Mouse (Mus musculus) MEL (cell line): ENCODE results near the gene Nsd1. TPM values are rescaled to one million over a fixed set of nuclear protein-coding genes. Genes with fewer than 3 reads are reported as not detected.
A peak's percentile ranks its signal among the peaks of the same experiment; 100 is the strongest.

Experiments
- DNase-seq: peaks from one replicate; pipeline ENCODE4 v3.0.0; 2011; ENCODE audit warnings: low read depth, low spot score
- H3K27ac ChIP-seq: 2 replicates; pipeline ENCODE4 v1.5.1; 2012; ENCODE audit warnings: low read depth, mild to moderate bottlenecking, control low read depth, low read length, moderate library complexity; ENCODE audit not compliant: control insufficient read depth
- H3K27me3 ChIP-seq, 2 experiments: fragments of 150-350 bp in 1 of 2; sonication (generic) in 1 of 2; 2 replicates each; pipeline ENCODE4 v1.6.1; 2012; ENCODE audit warnings: low read length in 2 of 2, mild to moderate bottlenecking in 2 of 2, improper control_type of control experiment in 1 of 2, moderate library complexity in 1 of 2; ENCODE audit not compliant: insufficient read depth in 2 of 2, control insufficient read depth in 1 of 2
- H3K36me3 ChIP-seq, 2 experiments: 2 replicates each; pipeline ENCODE4 v1.6.1; 2012 to 2014; ENCODE audit warnings: low read length in 2 of 2, improper control_type of control experiment in 1 of 2, inconsistent platforms in 1 of 2, mild to moderate bottlenecking in 1 of 2; ENCODE audit not compliant: insufficient read depth in 2 of 2, control insufficient read depth in 1 of 2
- H3K4me1 ChIP-seq, 2 experiments: fragments of 150-350 bp in 1 of 2; sonication (generic) in 1 of 2; 2 replicates each; pipeline ENCODE4 v1.6.1; 2012; ENCODE audit warnings: low read length in 2 of 2, improper control_type of control experiment in 1 of 2, mild to moderate bottlenecking in 1 of 2; ENCODE audit not compliant: insufficient read depth in 2 of 2, control insufficient read depth in 1 of 2
- H3K4me3 ChIP-seq, 2 experiments: fragments of 150-350 bp in 1 of 2; sonication (generic) in 1 of 2; 2 replicates each; pipeline ENCODE4 v1.5.1; 2012; ENCODE audit warnings: low read depth in 2 of 2, low read length in 2 of 2, mild to moderate bottlenecking in 2 of 2, moderate library complexity in 2 of 2, control low read depth in 1 of 2, improper control_type of control experiment in 1 of 2; ENCODE audit not compliant: control insufficient read depth in 1 of 2, insufficient read depth in 1 of 2
- H3K79me2 ChIP-seq: 2 replicates; pipeline ENCODE4 v1.6.1; 2012; ENCODE audit warnings: mild to moderate bottlenecking, low read length, moderate library complexity; ENCODE audit not compliant: control insufficient read depth, poor library complexity, insufficient read depth
- H3K9ac ChIP-seq: 2 replicates; pipeline ENCODE4 v1.6.1; 2012; ENCODE audit warnings: low read depth, mild to moderate bottlenecking, control low read depth, low read length, moderate library complexity; ENCODE audit not compliant: control insufficient read depth, poor library complexity, severe bottlenecking
- H3K9me3 ChIP-seq: fragments of 150-350 bp; sonication (generic); replicated peaks from 2 replicates; pipeline ENCODE4 v1.6.1; 2012; ENCODE audit warnings: mild to moderate bottlenecking, low read length, improper control_type of control experiment, moderate library complexity; ENCODE audit not compliant: insufficient read depth
- BHLHE40 ChIP-seq: IDR thresholded peaks from 2 replicates; pipeline ENCODE4 v1.6.1; 2012; ENCODE audit warnings: low read depth, mild to moderate bottlenecking, inconsistent platforms, low read length, improper control_type of control experiment, borderline replicate concordance
- CHD1 ChIP-seq: IDR thresholded peaks from 2 replicates; pipeline ENCODE4 v1.6.1; 2012; ENCODE audit warnings: low read depth, mild to moderate bottlenecking, inconsistent platforms, low read length, improper control_type of control experiment
- CTCF ChIP-seq, 3 experiments: IDR thresholded peaks in 2 of 3; conservative IDR thresholded peaks in 1 of 3; 2 replicates each; pipeline ENCODE4 v1.5.1; 2011 to 2012; ENCODE audit warnings: low read length in 3 of 3, low read depth in 2 of 3, mild to moderate bottlenecking in 2 of 3, improper control_type of control experiment in 1 of 3, inconsistent platforms in 1 of 3, mixed read lengths in 1 of 3, moderate library complexity in 1 of 3; ENCODE audit not compliant: control insufficient read depth in 1 of 3, insufficient read depth in 1 of 3, poor library complexity in 1 of 3, severe bottlenecking in 1 of 3
- ETS1 ChIP-seq: IDR thresholded peaks from 2 replicates; pipeline ENCODE4 v1.6.1; 2012; ENCODE audit warnings: low read depth, mild to moderate bottlenecking, inconsistent platforms, low read length, improper control_type of control experiment, moderate library complexity
- HCFC1 ChIP-seq: IDR thresholded peaks from 2 replicates; pipeline ENCODE4 v1.6.1; 2012; ENCODE audit warnings: low read depth, mild to moderate bottlenecking, inconsistent platforms, low read length, improper control_type of control experiment, moderate library complexity
- JUND ChIP-seq: IDR thresholded peaks from 2 replicates; pipeline ENCODE4 v1.6.1; 2011; ENCODE audit warnings: low read depth, mild to moderate bottlenecking, improper control_type of control experiment, low read length
- KAT2A ChIP-seq: conservative IDR thresholded peaks from 2 replicates; pipeline ENCODE4 v1.6.1; 2012; ENCODE audit warnings: low read depth, low read length, improper control_type of control experiment, inconsistent platforms
- MAFK ChIP-seq: IDR thresholded peaks from 2 replicates; pipeline ENCODE4 v1.6.1; 2011; ENCODE audit warnings: low read depth, mild to moderate bottlenecking, low read length, improper control_type of control experiment, borderline replicate concordance
- MAZ ChIP-seq: IDR thresholded peaks from 2 replicates; pipeline ENCODE4 v1.6.1; 2012; ENCODE audit warnings: low read depth, mild to moderate bottlenecking, inconsistent platforms, low read length, improper control_type of control experiment
- MEF2A ChIP-seq: IDR thresholded peaks from 2 replicates; pipeline ENCODE4 v1.6.1; 2014; ENCODE audit warnings: low read depth, mild to moderate bottlenecking, inconsistent platforms, low read length, improper control_type of control experiment; ENCODE audit not compliant: poor library complexity, insufficient replicate concordance, severe bottlenecking; ENCODE audit errors: extremely low read depth
- MXI1 ChIP-seq: IDR thresholded peaks from 2 replicates; pipeline ENCODE4 v1.6.1; 2011; ENCODE audit warnings: mild to moderate bottlenecking, low read depth, low read length, improper control_type of control experiment
- MYB ChIP-seq: IDR thresholded peaks from 2 replicates; pipeline ENCODE4 v1.6.1; 2011; ENCODE audit warnings: mild to moderate bottlenecking, low read depth, low read length, improper control_type of control experiment
- MYC ChIP-seq: IDR thresholded peaks from 2 replicates; pipeline ENCODE4 v1.6.1; 2011; ENCODE audit warnings: low read depth, mild to moderate bottlenecking, low read length, improper control_type of control experiment, moderate library complexity
- POLR2A ChIP-seq, 2 experiments: IDR thresholded peaks; 2 replicates each; pipeline ENCODE4 v1.6.1; 2011 to 2012; ENCODE audit warnings: low read length in 2 of 2, mild to moderate bottlenecking in 2 of 2, control low read depth in 1 of 2, improper control_type of control experiment in 1 of 2, low read depth in 1 of 2, moderate library complexity in 1 of 2; ENCODE audit not compliant: control insufficient read depth in 1 of 2, insufficient read depth in 1 of 2, poor library complexity in 1 of 2
- SIN3A ChIP-seq: IDR thresholded peaks from 2 replicates; pipeline ENCODE4 v1.6.1; 2012; ENCODE audit warnings: low read length, improper control_type of control experiment, inconsistent platforms
- SMC3 ChIP-seq: IDR thresholded peaks from 2 replicates; pipeline ENCODE4 v1.6.1; 2011; ENCODE audit warnings: low read depth, low read length, improper control_type of control experiment
- TAL1 ChIP-seq: IDR thresholded peaks from 2 replicates; pipeline ENCODE4 v1.6.1; 2012; ENCODE audit warnings: mild to moderate bottlenecking, inconsistent platforms, low read length, moderate library complexity, mixed read lengths
- TBP ChIP-seq: IDR thresholded peaks from 2 replicates; pipeline ENCODE4 v1.8.0; 2011; ENCODE audit warnings: low read depth, low read length, improper control_type of control experiment
- USF1 ChIP-seq: IDR thresholded peaks from 2 replicates; pipeline ENCODE4 v1.6.1; 2014; ENCODE audit warnings: low read depth, mild to moderate bottlenecking, inconsistent platforms, low read length, improper control_type of control experiment, moderate library complexity
- ZC3H11A ChIP-seq: IDR thresholded peaks from 2 replicates; pipeline ENCODE4 v1.6.1; 2012; ENCODE audit warnings: low read depth, mild to moderate bottlenecking, inconsistent platforms, low read length, improper control_type of control experiment
- ZMIZ1 ChIP-seq: IDR thresholded peaks from 2 replicates; pipeline ENCODE4 v1.6.1; 2012; ENCODE audit warnings: low read depth, mild to moderate bottlenecking, inconsistent platforms, low read length, improper control_type of control experiment, moderate library complexity
- polyA plus RNA-seq, 2 experiments: library from polyadenylated mRNA; stranded (reverse) in 1 of 2; unstranded in 1 of 2; fragments of >175 nt in 1 of 2; fragments of >200 nt in 1 of 2; gene quantifications; 2 replicates each; pipeline versions ENCODE4 v1.2.1 to v1.2.4; 2012; ENCODE audit warnings: low replicate concordance in 2 of 2, low read depth in 1 of 2; ENCODE audit not compliant: insufficient read length in 2 of 2, insufficient read depth in 1 of 2, missing spikeins in 1 of 2
- total RNA-seq: library from RNA; depleted of rRNA; stranded (reverse); fragments of 300-350 nt; gene quantifications from 2 replicates; pipeline ENCODE4 v1.2.3, GENCODE M21; 2012

The Nsd1 gene
- total and polyA plus RNA-seq, 3 experiments, result 6.3 to 59.3 (median 10.0) TPM

GRCm38 (mm10) chr13:55168255-55168654 is 41.3 kb upstream of the Nsd1 start:
- TF ChIP-seq KAT2A (no peak), USF1 (no peak), HCFC1 (no peak), SMC3 (no peak), SIN3A (no peak), MXI1 (no peak), ETS1 (no peak), MYC (no peak), CTCF (IDR thresholded peaks at IDR 0.05 in 2 of 3, conservative IDR thresholded peaks at IDR 0.05 in 1 of 3; ENCODE audit: control insufficient read depth in 1 of 3, insufficient read depth in 1 of 3, low read depth in 2 of 3, low read length in 3 of 3, poor library complexity in 1 of 3, severe bottlenecking in 1 of 3) (no peak), CHD1 (no peak)
- no peak overlapping the region for H3K9ac ChIP-seq
- no peaks in the 10 kb centered on the region for H3K79me2 ChIP-seq
- H3K4me3 ChIP-seq, result no peak overlapping the region
- no peaks in the 10 kb centered on the region for H3K4me1 ChIP-seq
- no peaks in the 10 kb centered on the region for H3K27me3 ChIP-seq
- H3K9me3 ChIP-seq, result no peaks in the 10 kb centered on the region
- H3K27ac ChIP-seq, result no peak overlapping the region
- H3K36me3 ChIP-seq, result no peaks in the 10 kb centered on the region
- no peak for DNase-seq

GRCm38 (mm10) chr13:55168958-55169369 is 40.6 kb upstream of the Nsd1 start:
- Histone ChIP-seq H3K4me3 (no peak overlapping the region), H3K36me3 (no peaks in the 10 kb centered on the region), H3K27ac (no peak overlapping the region), H3K79me2 (no peaks in the 10 kb centered on the region), H3K27me3 (no peaks in the 10 kb centered on the region), H3K4me1 (no peaks in the 10 kb centered on the region), H3K9me3 (no peaks in the 10 kb centered on the region), H3K9ac (no peak overlapping the region)
- DNase-seq, result no peak
- no peak for TF ChIP-seq TAL1

- no peaks in the 10 kb centered on the region for H3K36me3 ChIP-seq
- H3K27ac ChIP-seq, result no peak overlapping the region
- DNase-seq, result peak; percentile 44
- no peaks in the 10 kb centered on the region for H3K79me2 ChIP-seq
- no peaks in the 10 kb centered on the region for H3K4me1 ChIP-seq
- H3K27me3 ChIP-seq, result no peaks in the 10 kb centered on the region
- TF ChIP-seq MEF2A (no peak), BHLHE40 (no peak), ETS1 (no peak), USF1 (no peak), JUND (no peak), CHD1 (no peak), MAFK (no peak), TBP (no peak), POLR2A (IDR thresholded peaks at IDR 0.05; ENCODE audit: control insufficient read depth in 1 of 2, insufficient read depth in 1 of 2, low read depth in 1 of 2, low read length in 2 of 2, poor library complexity in 1 of 2) (no peak), SIN3A (no peak), MAZ (no peak), ZMIZ1 (no peak), MYB (no peak), ZC3H11A (no peak)
- H3K4me3 ChIP-seq, result peak overlapping the region; percentile 25 to 35; a peak in 3 of 4 replicates
- H3K9me3 ChIP-seq, result no peaks in the 10 kb centered on the region
- peak overlapping the region; percentile 31; the same call in 1 of the 2 replicates for H3K9ac ChIP-seq
These were observed 37.9 kb upstream of the Nsd1 start for GRCm38 (mm10) chr13:55171517-55172335.
